Mouse (Mus musculus): Measurements from ENCODE around the gene BC107364. TPM values are rescaled to one million over a fixed set of nuclear protein-coding genes. Genes with fewer than 3 reads are reported as not detected.

The BC107364 gene
- polyA plus RNA-seq, 1 experiment, result not detected

- TF ChIP-seq CTCF (IDR thresholded peaks at IDR 0.05; ENCODE audit: extremely low read depth, insufficient read depth, insufficient read length, insufficient replicate concordance) (no peak), POLR2A (IDR thresholded peaks at IDR 0.05; ENCODE audit: low read depth, low read length) (no peak)
- H3K27me3 ChIP-seq (ENCODE audit: control insufficient read depth, insufficient read depth, low read length), result peaks cover 35% of the 10 kb centered on the region
- no peak for DNase-seq (ENCODE audit: low read depth in 1 of 2, low spot score in 2 of 2)
- no peaks in the 10 kb centered on the region for H3K36me3 ChIP-seq (ENCODE audit: control insufficient read depth, insufficient read depth, low read length)
- H3K27ac ChIP-seq (ENCODE audit: insufficient read depth, low read length), result no peak overlapping the region
- WGBS, result 63% methylated on average over 32 of the region's 32 CpGs
- no peak overlapping the region for H3K4me3 ChIP-seq (ENCODE audit: extremely low read depth, insufficient read depth, insufficient read length)
- H3K4me1 ChIP-seq (ENCODE audit: control insufficient read depth, insufficient read depth, insufficient read length), result peaks cover 3% of the 10 kb centered on the region; the same call in 1 of the 2 replicates
Observed at GRCm38 (mm10) chr3:96405541-96406503, 46.3 kb downstream of the BC107364 start.

GRCm38 (mm10) chr3:96405004-96405403, 47.1 kb downstream of the BC107364 start:
- Histone ChIP-seq H3K27me3 (ENCODE audit: control insufficient read depth, insufficient read depth, low read length) (peaks cover 35% of the 10 kb centered on the region), H3K4me3 (ENCODE audit: extremely low read depth, insufficient read depth, insufficient read length) (no peak overlapping the region), H3K36me3 (ENCODE audit: control insufficient read depth, insufficient read depth, low read length) (no peaks in the 10 kb centered on the region), H3K27ac (ENCODE audit: insufficient read depth, low read length) (no peak overlapping the region), H3K4me1 (ENCODE audit: control insufficient read depth, insufficient read depth, insufficient read length) (peaks cover 3% of the 10 kb centered on the region; the same call in 1 of the 2 replicates)
- no peak for DNase-seq (ENCODE audit: low read depth in 1 of 2, low spot score in 2 of 2)
- no peak for TF ChIP-seq POLR2A (IDR thresholded peaks at IDR 0.05; ENCODE audit: low read depth, low read length)
- no peak for TF ChIP-seq CTCF (IDR thresholded peaks at IDR 0.05; ENCODE audit: extremely low read depth, insufficient read depth, insufficient read length, insufficient replicate concordance)
- WGBS, result 35% methylated on average over 11 of the region's 11 CpGs

- H3K36me3 ChIP-seq (ENCODE audit: control insufficient read depth, insufficient read depth, low read length), result no peaks in the 10 kb centered on the region
Observed at GRCm38 (mm10) chr3:96404450-96404849, 47.7 kb downstream of the BC107364 start.

GRCm38 (mm10) chr3:96403016-96403415, 49.1 kb downstream of the BC107364 start:
- 0 out of 2 replicates have a peak, but pooled peaks cover 3% of the 10 kb centered on the region for H3K4me1 ChIP-seq (ENCODE audit: control insufficient read depth, insufficient read depth, insufficient read length)
- DNase-seq (ENCODE audit: low read depth in 1 of 2, low spot score in 2 of 2), result no peak
- whole genome bisulfite sequencing, result 28% methylated on average over 1 of the region's 1 CpGs
- no peak overlapping the region for H3K4me3 ChIP-seq (ENCODE audit: extremely low read depth, insufficient read depth, insufficient read length)
- no peaks in the 10 kb centered on the region for H3K36me3 ChIP-seq (ENCODE audit: control insufficient read depth, insufficient read depth, low read length)
- TF ChIP-seq POLR2A (IDR thresholded peaks at IDR 0.05; ENCODE audit: low read depth, low read length), result no peak
- no peak for TF ChIP-seq CTCF (IDR thresholded peaks at IDR 0.05; ENCODE audit: extremely low read depth, insufficient read depth, insufficient read length, insufficient replicate concordance)
- peaks cover 30% of the 10 kb centered on the region for H3K27me3 ChIP-seq (ENCODE audit: control insufficient read depth, insufficient read depth, low read length)
- no peak overlapping the region for H3K27ac ChIP-seq (ENCODE audit: insufficient read depth, low read length)

More at GRCm38 (mm10) chr3:96404450-96404849, 47.7 kb downstream of the BC107364 start:
- no peak for DNase-seq (ENCODE audit: low read depth in 1 of 2, low spot score in 2 of 2)
- H3K27me3 ChIP-seq (ENCODE audit: control insufficient read depth, insufficient read depth, low read length), result peaks cover 34% of the 10 kb centered on the region
- peaks cover 3% of the 10 kb centered on the region; the same call in 1 of the 2 replicates for H3K4me1 ChIP-seq (ENCODE audit: control insufficient read depth, insufficient read depth, insufficient read length)
- H3K27ac ChIP-seq (ENCODE audit: insufficient read depth, low read length), result no peak overlapping the region
- H3K4me3 ChIP-seq (ENCODE audit: extremely low read depth, insufficient read depth, insufficient read length), result no peak overlapping the region
- TF ChIP-seq POLR2A (IDR thresholded peaks at IDR 0.05; ENCODE audit: low read depth, low read length) (no peak), CTCF (IDR thresholded peaks at IDR 0.05; ENCODE audit: extremely low read depth, insufficient read depth, insufficient read length, insufficient replicate concordance) (no peak)
- 8% methylated on average over 26 of the region's 26 CpGs for WGBS

GRCm38 (mm10) chr3:96401832-96402501, 50.1 kb downstream of the BC107364 start:
- no peak overlapping the region for H3K27ac ChIP-seq (ENCODE audit: insufficient read depth, low read length)
- no peaks in the 10 kb centered on the region for H3K36me3 ChIP-seq (ENCODE audit: control insufficient read depth, insufficient read depth, low read length)
- WGBS, result 3% methylated on average over 41 of the region's 41 CpGs
- H3K4me1 ChIP-seq (ENCODE audit: control insufficient read depth, insufficient read depth, insufficient read length), result 0 out of 2 replicates have a peak, but pooled peaks cover 3% of the 10 kb centered on the region
- no peak for DNase-seq (ENCODE audit: low read depth in 1 of 2, low spot score in 2 of 2)
- peaks cover 30% of the 10 kb centered on the region for H3K27me3 ChIP-seq (ENCODE audit: control insufficient read depth, insufficient read depth, low read length)
- TF ChIP-seq CTCF (IDR thresholded peaks at IDR 0.05; ENCODE audit: extremely low read depth, insufficient read depth, insufficient read length, insufficient replicate concordance) (no peak), POLR2A (IDR thresholded peaks at IDR 0.05; ENCODE audit: low read depth, low read length) (no peak)
- H3K4me3 ChIP-seq (ENCODE audit: extremely low read depth, insufficient read depth, insufficient read length), result no peak overlapping the region

- Histone ChIP-seq H3K36me3 (ENCODE audit: control insufficient read depth, insufficient read depth, low read length) (no peaks in the 10 kb centered on the region), H3K4me3 (ENCODE audit: extremely low read depth, insufficient read depth, insufficient read length) (no peak overlapping the region), H3K4me1 (ENCODE audit: control insufficient read depth, insufficient read depth, insufficient read length) (0 out of 2 replicates have a peak, but pooled peaks cover 3% of the 10 kb centered on the region), H3K27ac (ENCODE audit: insufficient read depth, low read length) (no peak overlapping the region), H3K27me3 (ENCODE audit: control insufficient read depth, insufficient read depth, low read length) (peaks cover 28% of the 10 kb centered on the region)
- WGBS, result 6% methylated on average over 13 of the region's 13 CpGs
- TF ChIP-seq POLR2A (IDR thresholded peaks at IDR 0.05; ENCODE audit: low read depth, low read length) (no peak), CTCF (IDR thresholded peaks at IDR 0.05; ENCODE audit: extremely low read depth, insufficient read depth, insufficient read length, insufficient replicate concordance) (no peak)
- no peak for DNase-seq (ENCODE audit: low read depth in 1 of 2, low spot score in 2 of 2)
Observed at GRCm38 (mm10) chr3:96401474-96401831, 50.7 kb downstream of the BC107364 start.

Measured in spleen, adult 2 months (tissue).